Mouse (Mus musculus): ENCODE results near the gene Lmln.
"Not testable (repeated sequence)": the region's sequence is repeated elsewhere in the genome, so short reads cannot be mapped to it uniquely, and the experiment has no call there.

The Lmln gene

DNA sequence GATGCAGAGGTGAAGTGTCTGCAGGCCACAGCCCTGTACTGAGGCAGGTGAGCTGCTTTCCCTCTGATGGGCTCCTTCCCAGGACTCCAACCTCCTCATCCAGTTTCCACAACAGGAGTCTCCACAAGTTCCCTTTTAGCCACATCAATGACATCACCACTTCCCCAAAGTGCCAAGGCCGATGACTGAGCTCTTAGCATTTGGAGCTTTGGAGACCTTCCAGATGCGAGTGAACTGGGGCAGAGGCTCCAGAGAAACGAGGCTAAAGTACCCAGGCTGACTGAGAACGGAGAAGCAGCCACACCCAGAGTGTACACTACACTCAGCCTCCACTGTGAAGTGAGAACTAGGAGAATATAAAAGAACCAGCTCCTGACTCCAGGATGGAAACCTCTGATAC lies 68.4 kb downstream of the Lmln start:
- in situ Hi-C loops (cut with MboI; ENCODE audit: low sequenced_read_pairs) = no loop called here

DNA sequence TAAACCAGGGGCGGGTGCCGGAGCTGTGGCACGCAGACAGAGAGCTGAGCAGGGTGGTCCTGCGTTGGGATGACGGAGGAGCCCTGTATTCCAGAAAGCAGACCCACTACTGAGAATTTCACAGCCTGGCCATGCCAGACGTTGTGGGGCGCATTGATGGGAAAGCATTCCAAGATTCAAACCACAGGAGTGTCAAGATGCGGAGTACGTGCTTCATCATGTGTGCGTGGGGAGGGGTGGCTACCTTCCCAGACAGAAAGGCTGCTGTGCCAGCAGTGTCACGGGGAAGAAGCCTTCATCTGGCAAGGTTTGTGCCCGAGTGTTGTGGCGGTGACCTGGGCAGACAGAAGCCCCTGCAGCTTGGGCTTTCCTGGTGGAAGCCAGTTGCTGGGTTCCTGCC lies 70.9 kb downstream of the Lmln start:
- in situ Hi-C loops (cut with MboI; ENCODE audit: low sequenced_read_pairs) = no loop called here

DNA sequence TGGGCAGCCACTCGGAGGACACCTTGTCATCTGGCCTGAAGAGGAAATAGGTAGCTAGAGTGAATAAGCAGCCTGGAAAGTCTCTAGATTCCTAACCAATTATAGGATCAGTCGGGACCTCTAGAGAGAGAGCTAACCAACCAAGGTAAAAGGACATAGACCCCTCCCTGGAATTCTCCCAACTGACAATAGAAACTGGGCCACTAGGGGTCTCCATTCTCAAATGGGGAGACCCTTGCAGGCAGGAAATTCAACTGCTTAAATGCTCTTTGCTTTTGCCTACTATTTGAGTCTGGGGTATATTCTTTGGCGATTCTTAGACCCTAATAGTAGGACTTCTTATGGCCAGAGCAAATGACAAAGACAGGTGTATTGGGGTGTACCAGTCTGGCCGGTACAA lies 72.8 kb downstream of the Lmln start:
- in situ Hi-C loops (cut with MboI; ENCODE audit: low sequenced_read_pairs) = no loop called here

DNA sequence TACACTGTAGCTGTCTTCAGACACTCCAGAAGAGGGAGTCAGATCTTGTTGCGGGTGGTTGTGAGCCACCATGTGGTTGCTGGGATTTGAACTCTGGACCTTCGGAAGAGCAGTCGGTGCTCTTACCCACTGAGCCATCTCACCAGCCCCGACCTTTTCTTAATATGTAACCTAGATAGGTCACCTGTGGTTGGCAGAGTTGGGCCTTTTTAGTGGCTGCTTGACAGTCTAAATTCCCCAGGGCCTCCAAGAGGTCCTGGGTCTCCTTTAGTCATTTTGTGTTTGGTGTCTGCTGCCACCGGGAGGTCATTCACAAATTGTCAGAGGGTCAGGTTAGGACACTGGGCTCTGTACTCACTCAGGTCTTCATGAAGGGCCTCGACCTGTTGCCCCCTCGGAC lies 76.7 kb downstream of the Lmln start:
- in situ Hi-C loops (cut with MboI; ENCODE audit: low sequenced_read_pairs) = not testable (repeated sequence)

DNA sequence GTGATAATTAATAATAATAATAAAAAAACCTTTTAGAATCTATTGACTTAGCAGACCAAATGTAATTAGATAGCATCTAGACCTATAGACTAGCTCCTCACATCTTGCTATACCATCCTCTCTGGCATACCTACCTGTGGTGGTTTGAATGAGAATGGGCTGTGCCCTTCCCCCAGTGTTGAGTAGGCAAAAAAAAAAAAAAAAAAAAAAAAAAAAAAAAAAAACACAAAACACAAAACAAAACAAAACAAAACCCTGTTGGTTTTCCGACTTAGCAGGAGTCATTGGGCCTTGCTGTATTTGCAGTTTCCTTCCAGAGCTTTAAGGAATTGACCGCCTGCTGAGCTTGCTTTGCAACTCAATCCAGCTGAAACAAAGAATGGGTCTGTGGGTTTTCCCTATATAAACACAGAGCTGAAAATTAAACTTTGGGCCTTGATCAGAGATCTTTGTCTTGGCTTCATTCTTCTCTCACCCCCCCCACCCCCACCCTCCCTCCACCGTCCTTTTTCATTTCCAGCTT lies 79.5 kb downstream of the Lmln start:
- in situ Hi-C loops (cut with MboI; ENCODE audit: low sequenced_read_pairs) = no loop called here

DNA sequence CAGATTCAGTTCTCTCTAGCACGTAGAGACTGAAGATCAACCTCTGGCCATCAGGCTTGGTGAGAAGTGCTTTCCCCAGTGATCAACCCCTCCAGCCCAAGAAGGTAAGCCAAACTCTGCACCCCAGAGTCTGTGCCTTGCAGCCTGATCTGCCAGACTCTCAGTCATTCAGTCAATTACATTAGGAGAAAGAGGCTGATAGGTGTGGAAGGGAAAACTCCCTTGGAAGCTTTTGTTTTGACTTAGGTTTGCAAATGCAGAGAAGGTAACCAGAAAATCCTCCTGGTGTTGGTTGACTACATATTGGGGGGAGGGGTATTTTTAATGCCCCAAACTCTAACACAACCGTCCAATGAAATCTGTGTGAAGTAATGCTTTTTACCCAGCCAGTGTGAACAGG lies 81.1 kb downstream of the Lmln start:
- in situ Hi-C loops (cut with MboI; ENCODE audit: low sequenced_read_pairs) = no loop called here

DNA sequence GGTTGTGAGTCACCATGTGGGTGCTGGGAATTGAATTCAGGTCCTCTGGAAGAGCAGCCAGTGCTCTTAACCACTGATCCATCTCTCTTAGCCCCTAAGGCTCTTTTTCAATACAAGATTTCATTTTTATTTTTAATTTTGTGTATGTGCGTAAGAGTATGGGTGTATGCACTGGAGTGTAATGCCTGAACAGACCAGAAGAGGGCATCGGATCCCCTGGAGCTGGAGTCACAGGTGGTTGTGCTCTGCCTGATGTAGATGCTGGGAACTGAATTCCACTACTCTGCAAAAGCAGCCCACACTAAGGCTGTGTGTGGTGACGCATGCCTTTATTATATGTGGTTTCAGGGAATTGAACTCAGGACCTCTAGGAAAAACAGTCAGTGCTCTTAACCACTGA lies 83.9 kb downstream of the Lmln start:
- in situ Hi-C loops (cut with MboI; ENCODE audit: low sequenced_read_pairs) = no loop called here

DNA sequence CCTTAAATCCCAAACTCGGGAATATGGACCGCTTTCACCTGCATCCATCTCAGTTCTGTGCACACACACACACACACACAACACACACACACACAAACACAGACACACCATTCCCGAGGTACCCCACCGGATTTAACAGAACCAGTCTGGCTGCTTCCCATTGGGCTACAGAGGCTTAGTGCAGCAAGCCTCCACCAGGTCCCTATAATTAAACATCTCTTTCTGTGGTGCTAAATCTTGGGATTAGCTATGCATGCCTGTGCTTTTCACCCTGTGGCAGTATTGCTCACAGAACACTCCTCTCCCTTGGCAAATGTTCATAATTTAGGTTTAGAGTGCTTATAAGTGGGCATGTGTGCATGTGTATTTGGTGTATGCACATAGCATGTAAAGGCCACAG lies 85.8 kb downstream of the Lmln start:
- in situ Hi-C loops (cut with MboI; ENCODE audit: low sequenced_read_pairs) = no loop called here

DNA sequence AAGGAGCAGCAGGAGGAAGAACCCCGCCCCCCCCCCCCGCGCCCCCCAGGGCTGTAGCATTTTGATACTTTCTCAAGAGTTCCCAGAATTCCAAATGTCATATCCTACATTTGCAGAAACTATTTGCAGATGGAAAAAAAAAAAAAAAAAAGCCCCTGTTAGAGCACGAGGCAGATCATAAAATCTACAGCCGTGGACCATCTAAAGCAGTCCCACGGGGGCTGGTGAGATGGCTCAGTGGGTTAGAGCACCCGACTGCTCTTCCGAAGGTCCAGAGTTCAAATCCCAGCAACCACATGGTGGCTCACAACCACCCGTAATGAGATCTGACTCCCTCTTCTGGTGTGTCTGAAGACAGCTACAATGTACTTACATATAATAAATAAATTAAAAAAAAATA lies 88.6 kb downstream of the Lmln start:
- in situ Hi-C loops (cut with MboI; ENCODE audit: low sequenced_read_pairs) = loop anchor here (25.0 kb wide), 1 partner anchor 339 kb away; the partner anchor contains the start of gene Smbd1

DNA sequence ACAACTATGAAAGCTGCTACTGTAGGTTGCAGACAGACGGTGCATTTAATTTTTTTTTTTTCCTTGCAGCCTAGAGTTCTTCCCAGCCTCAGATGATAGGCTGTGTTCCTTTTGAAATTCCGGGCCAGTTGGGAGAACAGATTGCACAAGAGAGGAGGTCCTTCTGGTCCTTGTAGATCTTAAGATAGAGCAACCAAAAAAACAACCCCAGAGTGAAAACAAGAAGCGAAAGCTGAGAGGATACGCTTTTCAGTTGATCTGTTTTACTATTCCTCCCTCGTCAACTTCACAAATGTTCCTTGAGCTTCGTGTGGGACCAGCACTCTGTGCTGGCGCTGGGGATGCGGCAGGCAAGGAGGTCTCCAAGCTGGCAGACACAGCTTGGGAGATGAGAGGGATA lies 89.2 kb downstream of the Lmln start:
- in situ Hi-C loops (cut with MboI; ENCODE audit: low sequenced_read_pairs) = loop anchor here (25.0 kb wide), 1 partner anchor 339 kb away; the partner anchor contains the start of gene Smbd1

DNA sequence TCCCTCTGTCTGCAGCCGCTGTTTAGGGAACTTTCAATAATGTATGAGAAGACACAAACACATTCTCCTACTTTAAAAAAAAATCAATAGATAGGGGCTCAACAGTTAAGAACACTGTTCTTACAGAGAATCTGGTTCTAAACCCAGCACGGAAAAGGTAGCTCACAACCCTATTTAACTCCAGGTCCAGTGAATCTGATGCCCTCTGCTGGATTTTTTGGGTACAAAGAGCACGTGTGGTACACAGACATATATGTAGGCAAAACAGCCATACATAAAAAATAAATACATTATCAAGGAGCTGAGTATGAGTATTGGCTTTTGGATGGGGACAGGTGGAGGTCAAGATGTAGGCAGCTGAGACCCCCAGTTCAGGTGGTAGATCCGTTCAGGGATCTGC lies 92.7 kb downstream of the Lmln start:
- in situ Hi-C loops (cut with MboI; ENCODE audit: low sequenced_read_pairs) = loop anchor here (25.0 kb wide), 1 partner anchor 343 kb away; the partner anchor contains the start of gene Smbd1

DNA sequence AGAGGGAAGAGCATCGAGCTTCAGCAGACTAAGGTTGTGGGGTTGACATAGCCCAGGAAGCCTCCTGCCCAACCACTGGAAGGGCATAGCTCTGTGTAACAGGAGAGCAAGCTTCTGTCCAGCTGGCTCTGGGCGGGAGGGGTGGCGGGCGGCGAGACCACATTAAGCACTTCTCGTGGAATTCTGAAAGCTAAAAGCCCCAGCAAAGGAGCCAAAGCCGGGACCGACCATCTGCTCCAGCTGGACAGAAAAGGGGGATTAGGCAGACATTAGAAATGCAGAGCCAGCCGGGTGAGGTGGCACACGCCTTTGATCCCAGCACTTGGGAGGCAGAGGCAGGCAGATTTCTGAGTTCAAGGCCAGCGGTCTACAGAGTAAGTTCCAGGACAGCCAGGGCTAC lies 95.7 kb downstream of the Lmln start:
- in situ Hi-C loops (cut with MboI; ENCODE audit: low sequenced_read_pairs) = loop anchor here (25.0 kb wide), 1 partner anchor 346 kb away; the partner anchor contains the start of gene Smbd1

DNA sequence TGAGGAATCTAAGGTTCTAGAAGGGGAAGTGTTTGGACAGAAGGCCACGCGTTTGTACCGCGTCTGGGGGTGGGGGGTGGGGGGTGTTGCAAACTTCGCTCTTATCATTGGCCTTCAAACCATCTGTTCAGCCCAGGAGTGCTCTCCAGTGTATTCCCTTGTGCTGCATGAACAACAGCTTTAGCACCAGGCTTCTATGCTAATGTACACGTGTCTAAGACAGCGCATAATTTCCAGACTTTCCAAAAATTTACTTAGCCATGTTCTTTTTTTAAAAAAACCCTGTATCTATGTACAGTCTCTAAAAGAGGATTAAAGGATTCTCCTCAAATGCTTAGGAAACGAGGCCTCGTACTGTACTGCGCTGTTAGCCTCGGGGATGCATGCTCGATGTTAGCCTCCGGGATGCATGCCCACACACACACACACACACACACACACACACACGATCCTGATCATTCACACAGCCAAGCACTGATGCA lies 96.3 kb downstream of the Lmln start:
- in situ Hi-C loops (cut with MboI; ENCODE audit: low sequenced_read_pairs) = loop anchor here (25.0 kb wide), 1 partner anchor 346 kb away; the partner anchor contains the start of gene Smbd1

DNA sequence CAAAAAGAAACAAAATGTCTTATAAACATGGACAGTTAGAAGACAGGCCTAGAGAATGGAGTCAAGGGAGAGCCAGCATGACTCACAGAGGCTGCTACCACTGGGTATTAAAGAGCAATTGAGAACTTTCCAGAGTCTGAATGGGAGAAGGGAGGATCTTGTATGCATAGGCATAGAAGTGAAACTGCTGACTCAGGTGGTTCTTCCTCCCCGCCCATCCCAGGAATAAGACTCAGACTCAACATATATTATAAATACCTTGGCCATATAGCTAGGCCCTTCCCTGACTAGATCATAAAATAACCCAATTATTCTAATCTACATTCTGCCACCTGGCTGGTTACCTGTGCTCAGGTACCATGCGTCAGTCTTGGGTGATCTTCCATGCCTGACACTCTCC lies 97.0 kb downstream of the Lmln start:
- in situ Hi-C loops (cut with MboI; ENCODE audit: low sequenced_read_pairs) = loop anchor here (25.0 kb wide), 1 partner anchor 347 kb away; the partner anchor contains the start of gene Smbd1

DNA sequence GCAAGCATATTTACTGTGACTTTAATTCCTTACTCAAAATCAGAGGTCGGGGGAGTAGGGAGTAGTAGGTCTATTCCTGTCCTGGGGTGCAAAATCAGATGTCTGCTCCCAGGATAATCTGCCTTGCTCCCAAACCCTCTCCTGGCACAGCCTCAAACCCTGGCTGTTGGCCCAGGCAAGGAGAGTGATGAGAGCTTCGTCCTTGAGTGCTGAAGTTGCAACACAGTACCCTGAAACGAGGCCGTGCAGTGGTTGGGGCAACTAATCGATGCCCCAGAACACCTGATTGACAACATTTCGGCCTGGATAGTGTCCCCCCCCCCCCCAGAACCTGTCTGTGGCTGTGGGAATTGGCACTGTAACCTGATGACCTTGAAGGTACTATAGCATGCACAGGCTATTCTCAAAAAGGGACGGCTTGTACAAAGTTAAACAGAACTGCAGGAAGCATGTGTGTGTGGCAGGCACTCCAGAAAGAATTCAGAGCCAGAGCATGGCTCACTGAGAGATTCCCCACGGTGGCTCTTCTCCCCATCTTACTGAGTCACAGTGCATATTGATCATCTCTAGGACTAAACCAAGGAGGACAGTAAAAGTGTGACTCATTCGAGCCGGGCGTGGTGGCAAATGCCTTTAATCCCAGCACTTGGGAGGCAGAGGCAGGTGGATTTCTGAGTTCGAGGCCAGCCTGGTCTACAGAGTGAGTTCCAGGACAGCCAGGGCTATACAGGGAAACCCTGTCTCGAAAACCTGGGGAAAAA lies 101.2 kb downstream of the Lmln start:
- in situ Hi-C loops (cut with MboI; ENCODE audit: low sequenced_read_pairs) = loop anchor here (25.0 kb wide), 1 partner anchor 351 kb away; the partner anchor contains the start of gene Smbd1

DNA sequence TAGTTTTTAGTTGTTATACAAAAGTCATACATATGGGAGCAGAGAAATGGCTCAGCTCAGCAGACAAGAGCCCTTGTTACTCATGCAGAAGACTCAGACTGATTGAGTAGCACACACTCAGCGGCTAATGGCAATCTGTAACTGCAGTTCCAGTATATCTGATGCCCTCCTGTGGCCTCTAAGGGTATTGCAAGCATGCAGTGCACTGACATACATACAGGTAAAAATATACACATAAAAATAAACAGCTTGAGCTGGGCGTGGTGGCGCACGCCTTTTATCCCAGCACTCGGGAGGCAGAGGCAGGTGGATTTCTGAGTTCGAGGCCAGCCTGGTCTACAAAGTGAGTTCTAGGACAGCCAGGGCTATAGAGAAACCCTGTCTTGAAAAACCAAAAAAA lies 104.0 kb downstream of the Lmln start:
- in situ Hi-C loops (cut with MboI; ENCODE audit: low sequenced_read_pairs) = loop anchor here (25.0 kb wide), 1 partner anchor 354 kb away; the partner anchor contains the start of gene Smbd1

DNA sequence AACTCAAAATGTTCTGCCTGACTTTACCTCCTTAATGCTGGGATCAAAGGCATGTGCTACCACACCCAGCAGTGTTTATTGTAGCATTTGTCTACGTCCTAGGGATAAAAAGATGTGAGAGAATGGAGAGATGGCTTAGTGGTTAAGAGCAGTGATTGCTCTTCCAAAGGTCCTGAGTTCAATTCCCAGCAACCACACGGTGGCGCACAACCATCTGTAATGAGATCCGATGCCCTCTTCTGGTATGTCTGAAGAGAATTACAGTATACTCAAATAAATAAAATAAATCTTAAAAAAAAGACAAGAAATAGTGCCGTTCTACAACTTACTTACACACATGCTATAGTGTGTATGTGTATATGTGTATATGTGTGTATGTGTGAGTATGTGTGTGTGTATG lies 105.2 kb downstream of the Lmln start:
- in situ Hi-C loops (cut with MboI; ENCODE audit: low sequenced_read_pairs) = loop anchor here (25.0 kb wide), 1 partner anchor 355 kb away; the partner anchor contains the start of gene Smbd1

DNA sequence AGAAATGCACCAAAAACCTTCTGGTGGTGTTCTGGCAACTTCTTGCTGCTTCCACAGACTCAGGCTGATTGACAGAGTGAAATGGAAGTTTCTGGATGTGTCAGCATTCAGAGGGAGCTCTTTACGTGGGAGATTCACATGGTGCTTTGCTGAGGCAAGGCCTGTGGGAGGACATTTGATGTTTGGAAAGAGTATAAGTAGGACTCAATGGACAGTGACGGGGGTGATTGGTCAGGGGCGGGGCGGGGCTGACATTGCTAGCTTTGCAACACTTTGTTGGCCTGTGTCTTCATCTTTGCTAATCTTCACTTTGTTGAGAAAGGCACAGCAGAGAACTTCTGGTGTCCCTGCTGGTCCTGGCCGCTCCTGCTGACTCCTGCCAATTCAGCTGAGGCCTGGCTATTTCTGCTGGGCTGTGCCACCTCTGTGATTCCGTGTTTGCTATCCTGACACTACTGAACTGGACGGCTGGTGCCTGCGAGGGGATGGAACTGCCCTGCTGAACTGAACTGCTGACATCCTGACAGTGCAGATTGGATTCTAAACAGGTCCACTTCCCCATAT lies 107.2 kb downstream of the Lmln start:
- in situ Hi-C loops (cut with MboI; ENCODE audit: low sequenced_read_pairs) = loop anchor here (25.0 kb wide), 1 partner anchor 357 kb away; the partner anchor contains the start of gene Smbd1

DNA sequence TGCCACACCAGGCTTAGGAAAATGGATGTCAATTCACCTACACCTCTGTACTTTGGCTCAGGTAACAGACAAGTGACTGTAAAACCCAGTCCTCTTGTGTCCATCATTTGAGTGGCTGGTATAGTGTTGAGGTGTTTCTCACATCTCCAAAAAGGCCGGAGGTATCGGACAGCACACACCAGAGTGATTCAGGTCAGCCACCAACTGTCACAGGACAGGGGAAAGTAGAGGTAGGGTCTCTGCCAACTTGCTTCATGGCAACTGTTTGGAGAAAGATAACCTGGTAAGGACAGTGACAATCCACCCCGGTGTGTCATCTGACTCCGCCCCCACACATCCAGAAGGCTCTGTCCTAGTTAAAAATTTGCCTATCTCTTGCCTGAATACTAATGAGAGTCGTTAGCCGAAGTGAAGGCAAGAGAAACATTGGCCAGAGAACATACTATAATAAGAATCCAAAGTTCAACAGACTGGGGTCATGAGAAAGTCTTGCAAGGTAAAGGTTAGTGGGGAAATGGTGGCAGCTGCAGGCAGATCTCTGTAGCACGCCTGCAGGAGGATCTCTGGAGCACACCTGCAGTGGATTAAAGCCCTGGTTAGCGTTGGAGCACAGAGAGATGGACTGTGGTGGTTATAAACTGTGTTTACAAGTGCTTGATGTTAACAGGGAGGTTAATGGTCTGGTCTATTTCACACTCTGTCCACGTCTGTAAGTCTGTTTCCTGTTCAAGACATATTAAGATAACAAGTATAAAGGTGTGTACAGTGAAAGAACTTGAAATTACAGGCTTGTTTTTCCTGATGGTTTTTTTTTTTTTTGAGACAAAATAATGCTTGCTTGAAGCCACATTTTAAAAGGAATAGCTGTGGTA lies 108.6 kb downstream of the Lmln start:
- in situ Hi-C loops (cut with MboI; ENCODE audit: low sequenced_read_pairs) = loop anchor here (25.0 kb wide), 1 partner anchor 359 kb away; the partner anchor contains the start of gene Smbd1

DNA sequence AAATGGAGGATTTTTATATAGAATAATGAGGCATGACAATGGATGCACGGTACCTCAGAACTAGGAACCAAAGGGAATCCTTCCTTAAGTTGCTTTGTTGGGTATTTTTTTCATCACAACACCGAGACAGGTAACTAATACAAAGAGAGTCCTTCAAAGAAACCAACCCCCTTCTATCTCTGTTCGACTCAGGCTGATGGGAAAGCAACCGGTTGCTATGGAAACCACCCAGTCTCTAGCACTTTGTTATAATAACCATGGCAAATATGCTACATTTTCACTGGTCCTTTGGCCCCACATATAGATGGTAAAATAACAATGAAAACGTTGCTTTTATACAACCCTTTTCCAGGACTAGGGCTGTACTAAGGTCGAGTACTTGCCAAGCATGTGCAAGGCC lies 109.5 kb downstream of the Lmln start:
- in situ Hi-C loops (cut with MboI; ENCODE audit: low sequenced_read_pairs) = loop anchor here (25.0 kb wide), 1 partner anchor 359 kb away; the partner anchor contains the start of gene Smbd1

All from CH12F3 (cell line).